Comparison of ENCODE assay signal across 8 mouse cellular contexts in genomic region chr5:99906181-99906956, GRCm38 (mm10). TPM values are rescaled to one million over a fixed set of nuclear protein-coding genes. Genes with fewer than 3 reads are reported as not detected.
DNase-seq lines count a peak whose midpoint lies in the region; ATAC-seq lines count a peak whose summit lies in the region.

TSS of gene Vamp9 (plus strand) at chr5:99906254.

- peak within 1 kb of the TSS; percentile 75 for H3K27ac ChIP-seq in hindbrain, embryonic 12.5 days
- H3K27ac ChIP-seq in lung, embryonic 15.5 days = peak within 1 kb of the TSS; percentile 99

- WGBS in hindbrain, embryonic 12.5 days = 5% methylated on average over 49 of the region's 49 CpGs
- 6% methylated on average over 49 of the region's 49 CpGs for WGBS in lung, embryonic 15.5 days

- no peaks in the 10 kb centered on the region for H3K4me1 ChIP-seq in hindbrain, embryonic 12.5 days
- no peaks in the 10 kb centered on the region for H3K4me1 ChIP-seq in lung, embryonic 15.5 days

- peak within 1 kb of the TSS; percentile 47 for H3K4me3 ChIP-seq in hindbrain, embryonic 12.5 days
- H3K4me3 ChIP-seq in lung, embryonic 15.5 days = peak within 1 kb of the TSS; percentile 72

- H3K9ac ChIP-seq in hindbrain, embryonic 12.5 days = peak within 1 kb of the TSS; percentile 47
- H3K9ac ChIP-seq in lung, embryonic 15.5 days = peak within 1 kb of the TSS; percentile 68

- peak within 1 kb of the TSS; percentile 63 for H3K4me2 ChIP-seq in hindbrain, embryonic 12.5 days (replicated peaks)
- peak within 1 kb of the TSS; percentile 70 for H3K4me2 ChIP-seq in lung, embryonic 15.5 days

- DNase-seq in WW6 (ENCODE audit: low read depth, low spot score) = peak; percentile 82
- DNase-seq in cerebellum, postnatal 25 days = peak; percentile 89 to 94
- peak; percentile 82 to 90 for DNase-seq in frontal cortex, postnatal 25 days (ENCODE audit: low spot score in 2 of 2)
- peak; percentile 95 for DNase-seq in layer of hippocampus, adult 9-11 months
- DNase-seq in ovary, adult 18-20 months (ENCODE audit: low spot score) = peak; percentile 92
- peak; percentile 86 to 90 for DNase-seq in thymus, adult 18-20 months

- no peaks in the 10 kb centered on the region for H3K9me3 ChIP-seq in hindbrain, embryonic 12.5 days (replicated peaks)
- no peaks in the 10 kb centered on the region for H3K9me3 ChIP-seq in lung, embryonic 15.5 days

- no peaks in the 10 kb centered on the region for H3K36me3 ChIP-seq in hindbrain, embryonic 12.5 days
- H3K36me3 ChIP-seq in lung, embryonic 15.5 days = no peaks in the 10 kb centered on the region

- peak; percentile 99 for ATAC-seq in hindbrain, embryonic 12.5 days (ENCODE audit: low FRiP score)
- ATAC-seq in lung, embryonic 15.5 days (ENCODE audit: borderline replicate concordance, extremely low read depth, low FRiP score, low TSS enrichment) = peak; percentile 99

- 0 out of 2 replicates have a peak, but pooled peaks cover 4% of the 10 kb centered on the region for H3K27me3 ChIP-seq in hindbrain, embryonic 12.5 days
- peaks cover 2% of the 10 kb centered on the region; the same call in 1 of the 2 replicates for H3K27me3 ChIP-seq in lung, embryonic 15.5 days

RNA-seq across cellular contexts. Expression of gene Vamp9, which starts in this region (rescaled TPM):
- 0.50 TPM in 1 of 2 replicates, not detected in the other for polyA plus RNA-seq in hindbrain, embryonic 12.5 days (2016; fragmentation: Nextera tagmentation; extraction: Ambion mirVana)
- 0.36 TPM in 1 of 2 replicates, not detected in the other for polyA plus RNA-seq in lung, embryonic 15.5 days (2015; fragmentation: Nextera tagmentation; extraction: Ambion mirVana)

Comparison
In these comparisons a context has a peak if more than half of its experiments do, and no peak if none do; other contexts are left out.
1. Peak in every context shown above with its lines: DNase-seq, ATAC-seq, H3K4me3 ChIP-seq and H3K27ac ChIP-seq.
2. Peak in ATAC-seq, H3K4me3 ChIP-seq, H3K27ac ChIP-seq, H3K9ac ChIP-seq and H3K4me2 ChIP-seq in hindbrain, embryonic 12.5 days; RNA of the gene not detected or under 1 TPM.
3. Peak in ATAC-seq, H3K4me3 ChIP-seq, H3K27ac ChIP-seq, H3K9ac ChIP-seq and H3K4me2 ChIP-seq in lung, embryonic 15.5 days; RNA of the gene not detected or under 1 TPM.